In genomic region chr6:30674714-30675280, GRCm38 (mm10) we compare ENCODE assay signal across 9 mouse cellular contexts. TPM values are rescaled to one million over a fixed set of nuclear protein-coding genes. Genes with fewer than 3 reads are reported as not detected.
DNase-seq lines count a peak whose midpoint lies in the region; ATAC-seq lines count a peak whose summit lies in the region.
"Had no signal": no experiment of that assay in that cellular context is flagged by ENCODE, and none has a peak within 500 bp of the region (broad histone marks: within the 10 kb centered on the region; RNA-seq: fewer than 3 reads in every experiment).

No protein-coding gene starts in this region.

- H3K9me3 ChIP-seq in kidney, embryonic 16.5 days (ENCODE audit: low read length): no peaks in the 10 kb centered on the region
- H3K9me3 ChIP-seq in embryonic facial prominence, embryonic 15.5 days (replicated peaks): no peaks in the 10 kb centered on the region
- H3K9me3 ChIP-seq in hindbrain, embryonic 15.5 days: no peaks in the 10 kb centered on the region
- no peaks in the 10 kb centered on the region for H3K9me3 ChIP-seq in midbrain, embryonic 15.5 days

- 0 out of 2 replicates have a peak, but pooled peaks cover 2% of the 10 kb centered on the region for H3K36me3 ChIP-seq in kidney, embryonic 16.5 days (ENCODE audit: insufficient read depth, low read length)
- H3K36me3 ChIP-seq in embryonic facial prominence, embryonic 15.5 days: no peaks in the 10 kb centered on the region
- no peaks in the 10 kb centered on the region for H3K36me3 ChIP-seq in hindbrain, embryonic 15.5 days
- no peaks in the 10 kb centered on the region for H3K36me3 ChIP-seq in midbrain, embryonic 15.5 days (replicated peaks)

- H3K4me2 ChIP-seq in kidney, embryonic 16.5 days (replicated peaks; ENCODE audit: low read depth, low read length): peak overlapping the region; percentile 40; the same call in 1 of the 2 replicates
- H3K4me2 ChIP-seq in embryonic facial prominence, embryonic 15.5 days (replicated peaks): peak overlapping the region; percentile 42
- peak overlapping the region; percentile 48 for H3K4me2 ChIP-seq in hindbrain, embryonic 15.5 days
- H3K4me2 ChIP-seq in midbrain, embryonic 15.5 days: peak overlapping the region; percentile 35

- H3K27ac ChIP-seq in kidney, embryonic 16.5 days (ENCODE audit: low read length): peak overlapping the region; percentile 97
- H3K27ac ChIP-seq in embryonic facial prominence, embryonic 15.5 days (replicated peaks): peak overlapping the region; percentile 97
- H3K27ac ChIP-seq in hindbrain, embryonic 15.5 days (replicated peaks): peak overlapping the region; percentile 94
- peak overlapping the region; percentile 88 for H3K27ac ChIP-seq in midbrain, embryonic 15.5 days

- no peak for DNase-seq in kidney, adult 18-20 months
- DNase-seq in thymus, postnatal 14 days: no peak
- no peak for DNase-seq in frontal cortex, postnatal 25 days (ENCODE audit: low spot score in 2 of 2)
- no peak for DNase-seq in left cerebral cortex, adult 11 months (ENCODE audit: low spot score)
- DNase-seq: right cerebral cortex, postnatal 14 days had no signal

- no peak overlapping the region for H3K4me3 ChIP-seq in kidney, embryonic 16.5 days (ENCODE audit: low read length)
- no peak overlapping the region for H3K4me3 ChIP-seq in embryonic facial prominence, embryonic 15.5 days (replicated peaks)
- no peak overlapping the region for H3K4me3 ChIP-seq in hindbrain, embryonic 15.5 days
- H3K4me3 ChIP-seq in midbrain, embryonic 15.5 days: no peak overlapping the region

- peaks cover 50% of the 10 kb centered on the region for H3K4me1 ChIP-seq in kidney, embryonic 16.5 days (ENCODE audit: insufficient read depth, low read length)
- peaks cover 61% of the 10 kb centered on the region for H3K4me1 ChIP-seq in embryonic facial prominence, embryonic 15.5 days
- H3K4me1 ChIP-seq in hindbrain, embryonic 15.5 days (replicated peaks): peaks cover 39% of the 10 kb centered on the region
- peaks cover 61% of the 10 kb centered on the region for H3K4me1 ChIP-seq in midbrain, embryonic 15.5 days

- H3K9ac ChIP-seq in kidney, embryonic 16.5 days (replicated peaks; ENCODE audit: low read length): peak overlapping the region; percentile 46; the same call in 1 of the 2 replicates
- H3K9ac ChIP-seq in embryonic facial prominence, embryonic 15.5 days: no peak overlapping the region
- H3K9ac ChIP-seq in hindbrain, embryonic 15.5 days: 0 out of 2 replicates have a peak overlapping the region, but pooled peaks have one; percentile 54
- H3K9ac ChIP-seq in midbrain, embryonic 15.5 days: peak overlapping the region; percentile 37

- no peaks in the 10 kb centered on the region for H3K27me3 ChIP-seq in kidney, embryonic 16.5 days (ENCODE audit: insufficient read depth, low read length)
- no peaks in the 10 kb centered on the region for H3K27me3 ChIP-seq in embryonic facial prominence, embryonic 15.5 days
- H3K27me3 ChIP-seq in hindbrain, embryonic 15.5 days: no peaks in the 10 kb centered on the region
- H3K27me3 ChIP-seq in midbrain, embryonic 15.5 days (replicated peaks): no peaks in the 10 kb centered on the region

- peak; percentile 59 for ATAC-seq in kidney, embryonic 16.5 days (ENCODE audit: low FRiP score, low TSS enrichment)
- no peak for ATAC-seq in embryonic facial prominence, embryonic 15.5 days (ENCODE audit: insufficient number of reproducible peaks, low FRiP score, low TSS enrichment, low read depth)
- ATAC-seq in hindbrain, embryonic 15.5 days (ENCODE audit: low FRiP score, low read depth): peak; percentile 52
- peak; percentile 53 for ATAC-seq in midbrain, embryonic 15.5 days (replicated peaks)

- 42% methylated on average over 9 of the region's 9 CpGs for WGBS in kidney, embryonic 16.5 days
- 18% methylated on average over 9 of the region's 9 CpGs for WGBS in embryonic facial prominence, embryonic 15.5 days
- WGBS in hindbrain, embryonic 15.5 days: 26% methylated on average over 9 of the region's 9 CpGs
- WGBS in midbrain, embryonic 15.5 days: 22% methylated on average over 9 of the region's 9 CpGs

RNA-seq across cellular contexts. Expression of gene Cep41, which starts 18.8 kb away (rescaled TPM):
- polyA plus RNA-seq in kidney, embryonic 16.5 days (2015; fragmentation: Nextera tagmentation; extraction: Ambion mirVana): 20.6 and 21.6 TPM in 2 replicates
- polyA plus RNA-seq in embryonic facial prominence, embryonic 15.5 days (2015; fragmentation: Nextera tagmentation; extraction: Ambion mirVana): 30.9 and 33.1 TPM in 2 replicates
- polyA plus RNA-seq in hindbrain, embryonic 15.5 days (2015; fragmentation: Nextera tagmentation; extraction: Ambion mirVana): 11.7 and 12.7 TPM in 2 replicates
- polyA plus RNA-seq in midbrain, embryonic 15.5 days (2015; fragmentation: Nextera tagmentation; extraction: Ambion mirVana): 13.6 and 14.0 TPM in 2 replicates

RNA-seq across cellular contexts. Expression of gene Cpa1, which starts 35.8 kb away (rescaled TPM):
- polyA plus RNA-seq in kidney, embryonic 16.5 days (2015; fragmentation: Nextera tagmentation; extraction: Ambion mirVana): 1.8 and 2.4 TPM in 2 replicates
- polyA plus RNA-seq in embryonic facial prominence, embryonic 15.5 days (2015; fragmentation: Nextera tagmentation; extraction: Ambion mirVana): 0.98 and 1.2 TPM in 2 replicates
- polyA plus RNA-seq in hindbrain, embryonic 15.5 days (2015; fragmentation: Nextera tagmentation; extraction: Ambion mirVana): 0.73 and 1.0 TPM in 2 replicates
- polyA plus RNA-seq in midbrain, embryonic 15.5 days (2015; fragmentation: Nextera tagmentation; extraction: Ambion mirVana): 0.63 and 0.89 TPM in 2 replicates

RNA-seq across cellular contexts. Expression of gene Mest, which starts 48.5 kb away (rescaled TPM):
- polyA plus RNA-seq in kidney, embryonic 16.5 days (2015; fragmentation: Nextera tagmentation; extraction: Ambion mirVana): 2,098 and 2,228 TPM in 2 replicates
- 1,312 and 1,376 TPM in 2 replicates for polyA plus RNA-seq in embryonic facial prominence, embryonic 15.5 days (2015; fragmentation: Nextera tagmentation; extraction: Ambion mirVana)
- 321 and 324 TPM in 2 replicates for polyA plus RNA-seq in hindbrain, embryonic 15.5 days (2015; fragmentation: Nextera tagmentation; extraction: Ambion mirVana)
- 344 and 374 TPM in 2 replicates for polyA plus RNA-seq in midbrain, embryonic 15.5 days (2015; fragmentation: Nextera tagmentation; extraction: Ambion mirVana)
